Mouse (Mus musculus) liver, embryonic 16.5 days (tissue): Measurements from ENCODE around the gene Caprin2. TPM values are rescaled to one million over a fixed set of nuclear protein-coding genes. Genes with fewer than 3 reads are reported as not detected.

Experiments used
- ATAC-seq: fragments of 200-750 bp; cut with Nextera tagmentation; 2 replicates; pipeline ENCODE4 v1.8.0; 2017; ENCODE audit warnings: low read depth, mild to moderate bottlenecking, moderate number of reproducible peaks, moderate library complexity
- H3K27ac ChIP-seq: fragments of 300-500 bp; sonication (generic); 2 replicates; pipeline ENCODE4 v1.5.1; 2014; ENCODE audit warnings: mild to moderate bottlenecking, low read length
- H3K27me3 ChIP-seq: fragments of 300-500 bp; sonication (generic); 2 replicates; pipeline ENCODE4 v1.6.1; 2014; ENCODE audit warnings: low read depth, low read length, mixed read lengths; ENCODE audit not compliant: control insufficient read depth, insufficient read depth
- H3K36me3 ChIP-seq: fragments of 300-500 bp; sonication (generic); 2 replicates; pipeline ENCODE4 v1.6.1; 2014; ENCODE audit warnings: mild to moderate bottlenecking; ENCODE audit not compliant: control insufficient read depth, insufficient read depth
- H3K4me1 ChIP-seq: fragments of 300-500 bp; sonication (generic); 2 replicates; pipeline ENCODE4 v1.6.1; 2014; ENCODE audit warnings: low read depth, low read length, mixed read lengths; ENCODE audit not compliant: control insufficient read depth
- H3K4me2 ChIP-seq: fragments of 300-500 bp; sonication (generic); 2 replicates; pipeline ENCODE4 v1.6.1; 2014; ENCODE audit warnings: low read depth, low read length, mixed read lengths
- H3K4me3 ChIP-seq: fragments of 300-500 bp; sonication (generic); 2 replicates; pipeline ENCODE4 v1.5.1; 2014; ENCODE audit warnings: low read depth, mild to moderate bottlenecking, low read length
- H3K9ac ChIP-seq: fragments of 300-500 bp; sonication (generic); 2 replicates; pipeline ENCODE4 v1.6.1; 2014; ENCODE audit warnings: low read depth, low read length
- H3K9me3 ChIP-seq: fragments of 300-500 bp; sonication (generic); replicated peaks from 2 replicates; pipeline ENCODE4 v1.6.1; 2016; ENCODE audit warnings: low read length; ENCODE audit not compliant: control insufficient read depth
- WGBS: fragments of 180-500 bp; shearing (Covaris S2); extraction: QIAGEN DNeasy Blood & Tissue Kit; methylation state at CpG from one replicate; pipeline ENCODE4 v1.1.7; 2014; ENCODE audit not compliant: insufficient replicate concordance; 5-methylcytosine and 5-hydroxymethylcytosine counted together
- polyA plus RNA-seq: library from polyadenylated mRNA; unstranded; fragments of >200 nt; fragmentation: Nextera tagmentation; extraction: Ambion mirVana; gene quantifications from 2 replicates; pipeline ENCODE4 v1.2.1, GENCODE M21; 2015

Gene Caprin2
- polyA plus RNA-seq, 1 experiment from 2014 or later, result 4.1 TPM

GRCm38 (mm10) chr6:148896507-148896851, 442 bp upstream of the Caprin2 start:
- peaks cover 14% of the 10 kb centered on the region for H3K4me1 ChIP-seq
- peak; percentile 9; the same call in 1 of the 2 replicates for ATAC-seq
- H3K9ac ChIP-seq, result peak overlapping the region; percentile 78
- 47% methylated on average over 6 of the region's 6 CpGs for WGBS
- no peaks in the 10 kb centered on the region for H3K36me3 ChIP-seq
- peak overlapping the region; percentile 81 for H3K27ac ChIP-seq
- H3K9me3 ChIP-seq, result no peaks in the 10 kb centered on the region
- H3K4me2 ChIP-seq, result peak overlapping the region; percentile 92
- H3K4me3 ChIP-seq, result peak overlapping the region; percentile 83
- no peaks in the 10 kb centered on the region for H3K27me3 ChIP-seq

GRCm38 (mm10) chr6:148894888-148895772, 907 bp downstream of the Caprin2 start:
- H3K4me3 ChIP-seq, result peak overlapping the region; percentile 83
- H3K9ac ChIP-seq, result peak overlapping the region; percentile 78
- peak overlapping the region; percentile 92 for H3K4me2 ChIP-seq
- no peak for ATAC-seq
- no peaks in the 10 kb centered on the region for H3K9me3 ChIP-seq
- no peak overlapping the region; the same call in 1 of the 2 replicates for H3K27ac ChIP-seq
- peaks cover 14% of the 10 kb centered on the region for H3K4me1 ChIP-seq
- 8% methylated on average over 18 of the region's 18 CpGs for WGBS
- no peaks in the 10 kb centered on the region for H3K36me3 ChIP-seq
- H3K27me3 ChIP-seq, result no peaks in the 10 kb centered on the region

- Histone ChIP-seq H3K27me3 (no peaks in the 10 kb centered on the region), H3K36me3 (no peaks in the 10 kb centered on the region), H3K27ac (no peak overlapping the region), H3K4me1 (no peaks in the 10 kb centered on the region), H3K9me3 (no peaks in the 10 kb centered on the region), H3K9ac (no peak overlapping the region), H3K4me3 (no peak overlapping the region), H3K4me2 (no peak overlapping the region)
- no peak for ATAC-seq
- 73% methylated on average over 1 of the region's 1 CpGs for whole genome bisulfite sequencing
These were observed 22.1 kb downstream of the Caprin2 start for GRCm38 (mm10) chr6:148873911-148874310.

- ATAC-seq, result no peak
- no peak overlapping the region for H3K27ac ChIP-seq
- H3K4me2 ChIP-seq, result no peak overlapping the region
- H3K9ac ChIP-seq, result no peak overlapping the region
- no peaks in the 10 kb centered on the region; the same call in 1 of the 2 replicates for H3K36me3 ChIP-seq
- no peaks in the 10 kb centered on the region for H3K9me3 ChIP-seq
- H3K4me1 ChIP-seq, result no peaks in the 10 kb centered on the region
- no peak overlapping the region for H3K4me3 ChIP-seq
- H3K27me3 ChIP-seq, result no peaks in the 10 kb centered on the region
These were observed 50.4 kb downstream of the Caprin2 start for GRCm38 (mm10) chr6:148845629-148846028.

- no peaks in the 10 kb centered on the region for H3K4me1 ChIP-seq
- no peaks in the 10 kb centered on the region for H3K36me3 ChIP-seq
- H3K4me3 ChIP-seq, result no peak overlapping the region
- no peaks in the 10 kb centered on the region for H3K9me3 ChIP-seq
- H3K4me2 ChIP-seq, result no peak overlapping the region
- no peak overlapping the region for H3K27ac ChIP-seq
- no peak overlapping the region for H3K9ac ChIP-seq
- WGBS, result 82% methylated on average over 1 of the region's 1 CpGs
- no peaks in the 10 kb centered on the region for H3K27me3 ChIP-seq
- no peak for ATAC-seq
These were observed 54.3 kb downstream of the Caprin2 start for GRCm38 (mm10) chr6:148841760-148842159.

GRCm38 (mm10) chr6:148838460-148838859, 57.6 kb downstream of the Caprin2 start:
- Histone ChIP-seq H3K27ac (no peak overlapping the region), H3K27me3 (no peaks in the 10 kb centered on the region), H3K9ac (no peak overlapping the region), H3K4me1 (no peaks in the 10 kb centered on the region), H3K36me3 (no peaks in the 10 kb centered on the region; the same call in 1 of the 2 replicates), H3K4me2 (no peak overlapping the region), H3K4me3 (no peak overlapping the region), H3K9me3 (no peaks in the 10 kb centered on the region)
- no peak for ATAC-seq

- no peaks in the 10 kb centered on the region; the same call in 1 of the 2 replicates for H3K36me3 ChIP-seq
- peak overlapping the region; percentile 78 for H3K4me2 ChIP-seq
- no peaks in the 10 kb centered on the region for H3K9me3 ChIP-seq
- WGBS, result 14% methylated on average over 3 of the region's 3 CpGs
- no peaks in the 10 kb centered on the region for H3K27me3 ChIP-seq
- H3K4me3 ChIP-seq, result peak overlapping the region; percentile 83
- H3K4me1 ChIP-seq, result peaks cover 6% of the 10 kb centered on the region
- no peak for ATAC-seq
- peak overlapping the region; percentile 57 for H3K27ac ChIP-seq
- H3K9ac ChIP-seq, result peak overlapping the region; percentile 82
These were observed 64.3 kb downstream of the Caprin2 start for GRCm38 (mm10) chr6:148831728-148832121.

GRCm38 (mm10) chr6:148830748-148831727, 65.0 kb downstream of the Caprin2 start, which contains the start of gene Ipo8:
Ipo8 (minus strand) TSS chr6:148831467.
- Histone ChIP-seq H3K9me3 (no peaks in the 10 kb centered on the region), H3K4me3 (peak within 1 kb of the TSS; percentile 83), H3K9ac (peak within 1 kb of the TSS; percentile 82), H3K4me2 (peak within 1 kb of the TSS; percentile 78), H3K27me3 (no peaks in the 10 kb centered on the region), H3K36me3 (no peaks in the 10 kb centered on the region; the same call in 1 of the 2 replicates), H3K4me1 (peaks cover 6% of the 10 kb centered on the region), H3K27ac (peak within 1 kb of the TSS; percentile 57)
- WGBS, result under 1% methylated on average over 47 of the region's 47 CpGs
- peak; percentile 96 for ATAC-seq
